Mouse (Mus musculus): Measurements from ENCODE around the gene 4930595D18Rik. TPM values are rescaled to one million over a fixed set of nuclear protein-coding genes. Genes with fewer than 3 reads are reported as not detected.

Gene 4930595D18Rik
- polyA plus RNA-seq, 2 experiments = 0.08 TPM; not detected in 1

DNA sequence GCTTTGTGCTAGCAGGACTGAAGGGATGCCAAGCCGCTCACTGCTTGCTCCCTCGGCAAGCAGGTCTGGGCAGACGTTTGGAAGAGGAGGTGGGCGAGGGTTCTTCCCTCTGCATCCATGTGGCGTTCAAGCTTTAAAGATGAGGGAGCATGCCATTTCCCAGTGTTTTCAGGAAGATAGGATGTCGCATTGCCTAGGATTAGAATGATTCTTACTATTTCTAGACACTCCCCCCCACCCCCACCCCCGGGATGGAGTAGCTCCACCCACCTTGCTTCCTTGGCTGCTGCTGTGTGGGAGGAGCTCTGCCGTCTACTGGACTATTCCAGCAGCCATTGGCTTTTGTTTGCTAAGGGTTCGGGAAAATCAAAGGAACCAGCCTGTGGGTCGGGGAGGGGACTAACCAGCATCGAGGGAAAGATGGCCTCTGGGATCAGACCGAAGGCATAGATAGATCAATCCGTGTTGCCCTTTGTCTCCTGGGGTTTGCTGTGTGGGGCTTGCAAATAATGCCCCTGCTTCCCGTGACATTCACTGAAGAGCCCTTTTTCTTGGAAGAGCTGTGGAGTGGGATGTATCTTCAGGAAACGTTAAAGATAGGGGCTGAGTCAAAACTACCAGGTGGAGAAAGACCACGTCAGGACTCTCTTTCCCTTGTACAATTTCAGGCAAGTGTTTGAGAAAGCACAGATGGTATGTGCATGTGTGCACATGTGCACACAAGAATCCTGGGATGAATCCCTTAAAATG, 21.8 kb downstream of the 4930595D18Rik start:
- Histone ChIP-seq H3K9me3 (ENCODE audit: control insufficient read depth, low read length) (no peaks in the 10 kb centered on the region), H3K4me1 (ENCODE audit: control insufficient read depth, insufficient read depth, low read length) (peaks cover 11% of the 10 kb centered on the region), H3K4me3 (replicated peaks; ENCODE audit: low read length) (peak overlapping the region; percentile 16), H3K4me2 (replicated peaks; ENCODE audit: low read depth, low read length, severe bottlenecking) (peak overlapping the region; percentile 44), H3K27me3 (ENCODE audit: control insufficient read depth, insufficient read depth, low read length) (no peaks in the 10 kb centered on the region), H3K27ac (replicated peaks; ENCODE audit: low read depth, low read length) (no peak overlapping the region), H3K36me3 (ENCODE audit: control insufficient read depth, insufficient read depth, low read length) (no peaks in the 10 kb centered on the region), H3K9ac (ENCODE audit: low read depth, low read length, severe bottlenecking) (no peak overlapping the region)
- ATAC-seq (ENCODE audit: low FRiP score, low read depth) (peak; percentile 41; the same call in 1 of the 2 replicates), DNase-seq (ENCODE audit: low spot score) (peak; percentile 79)
- WGBS = 12% methylated on average over 16 of the region's 16 CpGs
- no peak for TF ChIP-seq POLR2A (IDR thresholded peaks at IDR 0.05; ENCODE audit: borderline replicate concordance, extremely low read depth, insufficient read depth, insufficient read length)

- no peaks in the 10 kb centered on the region for H3K9me3 ChIP-seq (ENCODE audit: control insufficient read depth, low read length)
- no peak overlapping the region for H3K9ac ChIP-seq (ENCODE audit: low read depth, low read length, severe bottlenecking)
- no peaks in the 10 kb centered on the region for H3K27me3 ChIP-seq (ENCODE audit: control insufficient read depth, insufficient read depth, low read length)
- peak overlapping the region; percentile 44 for H3K4me2 ChIP-seq (replicated peaks; ENCODE audit: low read depth, low read length, severe bottlenecking)
- ATAC-seq (ENCODE audit: low FRiP score, low read depth) = no peak
- H3K27ac ChIP-seq (replicated peaks; ENCODE audit: low read depth, low read length) = no peak overlapping the region
- no peaks in the 10 kb centered on the region for H3K36me3 ChIP-seq (ENCODE audit: control insufficient read depth, insufficient read depth, low read length)
- 41% methylated on average over 7 of the region's 7 CpGs for WGBS
- peak overlapping the region; percentile 16; the same call in 1 of the 2 replicates for H3K4me3 ChIP-seq (replicated peaks; ENCODE audit: low read length)
- DNase-seq (ENCODE audit: low spot score) = no peak
- no peak for TF ChIP-seq POLR2A (IDR thresholded peaks at IDR 0.05; ENCODE audit: borderline replicate concordance, extremely low read depth, insufficient read depth, insufficient read length)
- peaks cover 10% of the 10 kb centered on the region for H3K4me1 ChIP-seq (ENCODE audit: control insufficient read depth, insufficient read depth, low read length)
Measured at GRCm38 (mm10) chr12:111161943-111162311, 22.4 kb downstream of the 4930595D18Rik start.

DNA sequence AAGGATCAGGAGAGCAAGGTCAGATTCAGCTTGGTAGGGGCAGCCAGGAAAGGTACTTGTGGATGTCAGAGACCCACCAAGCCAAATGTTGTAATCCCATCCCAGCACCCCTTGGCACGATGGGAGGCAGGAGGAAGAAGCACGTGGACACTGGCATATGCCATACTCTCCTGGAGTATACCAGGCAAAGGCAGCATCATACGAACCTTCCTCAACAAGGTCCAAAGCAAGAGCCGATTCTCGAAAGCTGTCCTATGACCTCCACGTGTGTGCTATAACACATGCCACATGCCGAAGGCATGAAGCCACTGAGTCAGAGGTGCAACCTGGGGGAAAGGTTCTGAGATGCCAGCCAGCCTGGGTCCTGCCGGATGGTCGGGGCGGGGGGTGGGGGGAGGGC, 23.4 kb downstream of the 4930595D18Rik start:
- 89% methylated on average over 10 of the region's 10 CpGs for WGBS

DNA sequence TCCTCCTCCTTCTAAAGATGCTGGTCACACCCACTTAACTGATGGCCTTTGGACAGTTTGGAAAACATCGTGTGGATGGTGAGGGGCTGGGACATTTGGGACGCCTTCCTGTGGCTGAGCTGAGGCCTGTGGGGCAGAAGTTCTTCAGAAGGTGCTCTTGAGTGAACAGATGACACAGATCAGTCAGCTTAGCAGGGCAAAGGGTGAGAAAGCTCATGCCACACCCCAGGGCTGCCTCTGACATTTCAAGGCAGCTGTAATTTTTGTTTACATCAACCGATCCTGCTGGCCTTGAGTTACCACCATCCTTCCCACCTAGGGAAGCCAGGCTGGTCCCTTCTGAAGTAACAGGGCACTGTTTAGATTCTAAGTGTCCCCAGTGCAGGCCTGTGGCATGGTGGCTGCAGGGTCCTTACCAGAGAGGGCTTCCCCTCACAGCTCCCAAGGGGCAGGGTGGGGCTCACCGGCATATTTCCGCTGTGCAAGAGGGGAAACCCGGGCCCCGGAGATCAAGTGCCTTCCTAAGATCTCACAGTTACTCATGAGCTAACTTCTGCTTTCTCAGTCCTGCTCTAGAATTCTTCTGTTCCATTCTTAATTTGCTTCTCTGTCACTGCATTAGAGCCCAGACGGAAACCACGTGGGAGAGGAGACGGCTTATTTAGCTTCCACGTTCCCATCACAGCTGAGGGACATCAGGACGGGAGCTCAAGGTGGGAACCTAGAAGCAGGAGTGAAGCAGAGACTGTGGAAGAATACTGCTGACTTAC, 24.4 kb downstream of the 4930595D18Rik start:
- no peak for ATAC-seq (ENCODE audit: low FRiP score, low read depth)

More for the DNA sequence above, 23.4 kb downstream of the 4930595D18Rik start:
- ATAC-seq (ENCODE audit: low FRiP score, low read depth) (no peak), DNase-seq (ENCODE audit: low spot score) (no peak)
- TF ChIP-seq POLR2A (IDR thresholded peaks at IDR 0.05; ENCODE audit: borderline replicate concordance, extremely low read depth, insufficient read depth, insufficient read length) = no peak
- Histone ChIP-seq H3K27me3 (ENCODE audit: control insufficient read depth, insufficient read depth, low read length) (no peaks in the 10 kb centered on the region), H3K4me2 (replicated peaks; ENCODE audit: low read depth, low read length, severe bottlenecking) (no peak overlapping the region), H3K9ac (ENCODE audit: low read depth, low read length, severe bottlenecking) (no peak overlapping the region), H3K4me3 (replicated peaks; ENCODE audit: low read length) (no peak overlapping the region), H3K27ac (replicated peaks; ENCODE audit: low read depth, low read length) (no peak overlapping the region), H3K9me3 (ENCODE audit: control insufficient read depth, low read length) (no peaks in the 10 kb centered on the region), H3K36me3 (ENCODE audit: control insufficient read depth, insufficient read depth, low read length) (no peaks in the 10 kb centered on the region), H3K4me1 (ENCODE audit: control insufficient read depth, insufficient read depth, low read length) (peaks cover 10% of the 10 kb centered on the region)

DNA sequence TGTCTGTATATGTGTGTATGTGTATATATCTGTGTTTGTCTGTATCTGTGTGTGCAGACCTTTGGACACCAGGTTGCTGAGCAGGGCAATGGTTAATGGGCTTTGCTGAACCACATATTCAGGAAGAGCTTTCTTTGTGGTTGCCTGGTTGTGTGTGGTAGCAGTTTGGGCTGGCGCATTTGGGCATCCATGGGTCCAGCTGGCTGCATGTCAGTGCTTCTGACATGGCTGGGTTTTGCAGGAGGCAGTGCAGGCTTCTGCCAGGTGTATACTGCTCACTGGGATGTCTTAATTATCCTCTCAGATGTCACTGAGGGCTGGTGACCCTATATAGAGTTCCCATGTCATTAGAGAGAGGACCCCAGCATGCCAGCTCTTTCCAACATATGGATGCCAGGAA, 28.5 kb downstream of the 4930595D18Rik start:
- WGBS = 89% methylated on average over 1 of the region's 1 CpGs
- ATAC-seq (ENCODE audit: low FRiP score, low read depth) = no peak

More for the DNA sequence above, 24.4 kb downstream of the 4930595D18Rik start:
- Histone ChIP-seq H3K36me3 (ENCODE audit: control insufficient read depth, insufficient read depth, low read length) (no peaks in the 10 kb centered on the region), H3K9ac (ENCODE audit: low read depth, low read length, severe bottlenecking) (no peak overlapping the region), H3K27me3 (ENCODE audit: control insufficient read depth, insufficient read depth, low read length) (no peaks in the 10 kb centered on the region), H3K4me2 (replicated peaks; ENCODE audit: low read depth, low read length, severe bottlenecking) (no peak overlapping the region), H3K9me3 (ENCODE audit: control insufficient read depth, low read length) (no peaks in the 10 kb centered on the region), H3K4me1 (ENCODE audit: control insufficient read depth, insufficient read depth, low read length) (peaks cover 10% of the 10 kb centered on the region), H3K27ac (replicated peaks; ENCODE audit: low read depth, low read length) (no peak overlapping the region), H3K4me3 (replicated peaks; ENCODE audit: low read length) (no peak overlapping the region)
- 50% methylated on average over 12 of the region's 12 CpGs for WGBS
- DNase-seq (ENCODE audit: low spot score) = no peak
- no peak for TF ChIP-seq POLR2A (IDR thresholded peaks at IDR 0.05; ENCODE audit: borderline replicate concordance, extremely low read depth, insufficient read depth, insufficient read length)

More for the DNA sequence above, 28.5 kb downstream of the 4930595D18Rik start:
- Histone ChIP-seq H3K9ac (ENCODE audit: low read depth, low read length, severe bottlenecking) (no peak overlapping the region), H3K4me1 (ENCODE audit: control insufficient read depth, insufficient read depth, low read length) (peaks cover 12% of the 10 kb centered on the region), H3K4me2 (replicated peaks; ENCODE audit: low read depth, low read length, severe bottlenecking) (no peak overlapping the region), H3K27ac (replicated peaks; ENCODE audit: low read depth, low read length) (no peak overlapping the region), H3K36me3 (ENCODE audit: control insufficient read depth, insufficient read depth, low read length) (no peaks in the 10 kb centered on the region), H3K9me3 (ENCODE audit: control insufficient read depth, low read length) (no peaks in the 10 kb centered on the region), H3K27me3 (ENCODE audit: control insufficient read depth, insufficient read depth, low read length) (no peaks in the 10 kb centered on the region), H3K4me3 (replicated peaks; ENCODE audit: low read length) (no peak overlapping the region)
- DNase-seq (ENCODE audit: low spot score) = no peak
- TF ChIP-seq POLR2A (IDR thresholded peaks at IDR 0.05; ENCODE audit: borderline replicate concordance, extremely low read depth, insufficient read depth, insufficient read length) = no peak
